Mouse (Mus musculus): ENCODE measurements around the gene Gm6096.

DNA sequence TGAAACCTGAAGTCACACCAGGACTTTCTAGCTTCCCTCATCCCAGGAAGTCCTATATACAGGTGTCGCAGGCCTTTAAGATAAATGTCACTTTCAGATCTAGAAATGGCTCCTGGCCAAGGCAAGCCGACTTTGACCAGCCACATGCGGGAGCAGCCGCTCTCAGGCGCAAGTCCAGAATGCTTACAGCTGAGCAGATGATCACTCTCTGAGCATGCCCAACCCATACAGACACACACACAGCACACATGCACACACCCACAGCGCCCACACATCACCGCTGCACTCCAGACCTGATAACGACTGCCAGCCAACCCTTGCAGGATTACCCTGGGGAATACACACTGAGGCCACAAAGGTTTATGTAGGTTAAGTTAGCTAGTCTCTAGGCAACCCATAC is 24.8 kb upstream of the Gm6096 start:
- TF ChIP-seq CTCF (IDR thresholded peaks at IDR 0.05; ENCODE audit: borderline replicate concordance, extremely low read depth, insufficient read depth, insufficient read length) = no peak
- TF ChIP-seq POLR2A (IDR thresholded peaks at IDR 0.05; ENCODE audit: borderline replicate concordance, extremely low read depth, insufficient read depth, insufficient read length, poor library complexity, severe bottlenecking) = no peak

Data from brain, embryonic 14.5 days (tissue).